Mouse (Mus musculus) megakaryocyte, embryonic 14.5 days (primary cell): Measurements from ENCODE around the gene Anxa11.

Experiments used
- FLI1 ChIP-seq: IDR thresholded peaks from 2 replicates; pipeline ENCODE4 v1.6.1; 2012; ENCODE audit warnings: low read length, inconsistent platforms, mixed read lengths
- GATA1 ChIP-seq: IDR thresholded peaks from 3 replicates; pipeline ENCODE4 v1.6.1; 2012; ENCODE audit warnings: mixed read lengths, low read length, inconsistent platforms, borderline replicate concordance

- TF ChIP-seq GATA1 (no peak), FLI1 (no peak)
Measured at GRCm38 (mm10) chr14:25872461-25873415, 30.8 kb downstream of the Anxa11 start.
